Mouse (Mus musculus): ENCODE measurements at regions not wholly inside any gene's neighbourhood (a gene's known extent, or its start where the extent isn't known, plus 50 kb on each side); places are given as distances from the start of the nearest gene placed in this dataset.

- DNase-seq: no peak
Measured at GRCm38 (mm10) chr11:55773283-55773682, 165.3 kb upstream of the Glra1 start.

- DNase-seq: no peak
Measured at GRCm38 (mm10) chr11:55772538-55772937, 164.5 kb upstream of the Glra1 start.

DNA sequence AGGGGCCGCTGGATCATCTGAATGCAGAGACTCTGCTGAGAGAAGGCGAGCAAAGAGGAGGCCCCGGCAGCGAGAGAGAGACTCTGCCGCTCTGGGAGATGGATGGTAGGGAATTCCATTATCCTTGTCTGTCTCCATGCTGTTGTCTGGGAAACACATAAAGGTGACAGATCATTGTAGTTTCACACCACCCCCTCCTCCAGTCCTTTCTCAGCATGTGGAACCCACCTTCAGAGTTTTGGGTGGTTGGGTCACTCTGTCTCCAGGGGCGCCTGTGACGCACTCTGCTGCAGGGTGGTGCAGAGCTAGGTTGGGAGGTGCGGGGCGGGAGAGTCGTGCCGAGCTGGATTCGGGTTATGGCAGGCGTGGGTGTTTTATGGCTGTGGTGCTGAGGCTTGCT is 164.1 kb upstream of the Glra1 start:
- DNase-seq: no peak

- no peak for DNase-seq
Measured at GRCm38 (mm10) chr11:55764846-55765245, 156.8 kb upstream of the Glra1 start.
